Mouse (Mus musculus) lung, embryonic 16.5 days (tissue): Measurements from ENCODE around the gene Grcc10. TPM values are rescaled to one million over a fixed set of nuclear protein-coding genes. Genes with fewer than 3 reads are reported as not detected.
A peak's percentile ranks its signal among the peaks of the same experiment; 100 is the strongest.

Experiments used
- ATAC-seq: fragments of 200-750 bp; cut with Nextera tagmentation; 2 replicates; pipeline ENCODE4 v1.8.0; 2017; ENCODE audit warnings: low read depth, mild to moderate bottlenecking, moderate library complexity
- H3K27ac ChIP-seq: fragments of 300-500 bp; sonication (generic); 2 replicates; pipeline ENCODE4 v1.5.1; 2014; ENCODE audit warnings: mild to moderate bottlenecking, control low read depth, low read length
- H3K27me3 ChIP-seq: fragments of 300-500 bp; sonication (generic); 2 replicates; pipeline ENCODE4 v1.6.1; 2014; ENCODE audit warnings: low read depth, low read length, mixed read lengths; ENCODE audit not compliant: control insufficient read depth, insufficient read depth
- H3K36me3 ChIP-seq: fragments of 300-500 bp; sonication (generic); 2 replicates; pipeline ENCODE4 v1.6.1; 2014; ENCODE audit warnings: low read length; ENCODE audit not compliant: control insufficient read depth, insufficient read depth
- H3K4me1 ChIP-seq: fragments of 300-500 bp; sonication (generic); replicated peaks from 2 replicates; pipeline ENCODE4 v1.6.1; 2014; ENCODE audit warnings: low read length, mixed read lengths; ENCODE audit not compliant: control insufficient read depth, insufficient read depth
- H3K4me2 ChIP-seq: fragments of 300-500 bp; sonication (generic); 2 replicates; pipeline ENCODE4 v1.6.1; 2014; ENCODE audit warnings: low read depth, low read length, control low read depth
- H3K4me3 ChIP-seq: fragments of 300-500 bp; sonication (generic); 2 replicates; pipeline ENCODE4 v1.5.1; 2014; ENCODE audit warnings: mild to moderate bottlenecking, low read length, control low read depth
- H3K9ac ChIP-seq: fragments of 300-500 bp; sonication (generic); 2 replicates; pipeline ENCODE4 v1.6.1; 2014; ENCODE audit warnings: low read length, control low read depth
- H3K9me3 ChIP-seq: fragments of 300-500 bp; sonication (generic); 2 replicates; pipeline ENCODE4 v1.6.1; 2016; ENCODE audit warnings: low read length; ENCODE audit not compliant: control insufficient read depth
- WGBS: fragments of 180-500 bp; shearing (Covaris S2); extraction: QIAGEN DNeasy Blood & Tissue Kit; methylation state at CpG from one replicate; pipeline ENCODE4 v1.1.7; 2014; 5-methylcytosine and 5-hydroxymethylcytosine counted together
- polyA plus RNA-seq: library from polyadenylated mRNA; unstranded; fragments of >200 nt; fragmentation: Nextera tagmentation; extraction: Ambion mirVana; gene quantifications from 2 replicates; pipeline ENCODE4 v1.2.1, GENCODE M21; 2015

The Grcc10 gene
- polyA plus RNA-seq, 1 experiment from 2014 or later, result 430 TPM

- no peaks in the 10 kb centered on the region for H3K9me3 ChIP-seq
- ATAC-seq, result no peak
- H3K4me1 ChIP-seq, result peaks cover 23% of the 10 kb centered on the region
- H3K4me2 ChIP-seq, result peak overlapping the region; percentile 76
- H3K9ac ChIP-seq, result peak overlapping the region; percentile 81
- no peaks in the 10 kb centered on the region for H3K27me3 ChIP-seq
- peak overlapping the region; percentile 69 for H3K4me3 ChIP-seq
- H3K27ac ChIP-seq, result no peak overlapping the region; the same call in 1 of the 2 replicates
- H3K36me3 ChIP-seq, result peaks cover 18% of the 10 kb centered on the region
- WGBS, result 8% methylated on average over 11 of the region's 11 CpGs
Observed at GRCm38 (mm10) chr6:124712918-124713317, 28.3 kb downstream of the Grcc10 start.

- under 1% methylated on average over 68 of the region's 76 CpGs for WGBS
- H3K27ac ChIP-seq, result peak within 1 kb of the TSS; percentile 85
- no peaks in the 10 kb centered on the region for H3K27me3 ChIP-seq
- H3K4me1 ChIP-seq, result peaks cover 23% of the 10 kb centered on the region
- peak within 1 kb of the TSS; percentile 76 for H3K4me2 ChIP-seq
- H3K9ac ChIP-seq, result peak within 1 kb of the TSS; percentile 81
- H3K4me3 ChIP-seq, result peak within 1 kb of the TSS; percentile 69
- peak; percentile 98 for ATAC-seq
- H3K36me3 ChIP-seq, result peaks cover 18% of the 10 kb centered on the region
- H3K9me3 ChIP-seq, result no peaks in the 10 kb centered on the region
Observed at GRCm38 (mm10) chr6:124711824-124712782, 29.1 kb downstream of the Grcc10 start, which contains the start of the genes Emg1 and Phb2. Gene Emg1 (minus strand): TSS chr6:124712178. Gene Phb2 (plus strand): TSS chr6:124712336.

- no peaks in the 10 kb centered on the region for H3K27me3 ChIP-seq
- H3K4me3 ChIP-seq, result no peak overlapping the region
- no peak for ATAC-seq
- H3K4me1 ChIP-seq, result peaks cover 18% of the 10 kb centered on the region
- no peak overlapping the region for H3K9ac ChIP-seq
- no peak overlapping the region for H3K4me2 ChIP-seq
- 82% methylated on average over 10 of the region's 10 CpGs for WGBS
- no peaks in the 10 kb centered on the region for H3K9me3 ChIP-seq
- peaks cover 21% of the 10 kb centered on the region for H3K36me3 ChIP-seq
- H3K27ac ChIP-seq, result no peak overlapping the region
Observed at GRCm38 (mm10) chr6:124708289-124708889, 32.8 kb downstream of the Grcc10 start.

GRCm38 (mm10) chr6:124706061-124706627 is 35.0 kb downstream of the Grcc10 start:
- H3K4me1 ChIP-seq, result peaks cover 12% of the 10 kb centered on the region
- H3K4me3 ChIP-seq, result no peak overlapping the region
- H3K9ac ChIP-seq, result no peak overlapping the region
- peaks cover 31% of the 10 kb centered on the region for H3K36me3 ChIP-seq
- no peaks in the 10 kb centered on the region for H3K9me3 ChIP-seq
- no peaks in the 10 kb centered on the region for H3K27me3 ChIP-seq
- no peak overlapping the region for H3K27ac ChIP-seq
- no peak for ATAC-seq
- WGBS, result 78% methylated on average over 5 of the region's 5 CpGs
- H3K4me2 ChIP-seq, result no peak overlapping the region

- WGBS, result 88% methylated on average over 2 of the region's 2 CpGs
- H3K9ac ChIP-seq, result no peak overlapping the region
- peaks cover 31% of the 10 kb centered on the region for H3K36me3 ChIP-seq
- H3K27ac ChIP-seq, result no peak overlapping the region
- ATAC-seq, result no peak
- no peaks in the 10 kb centered on the region for H3K27me3 ChIP-seq
- H3K4me2 ChIP-seq, result no peak overlapping the region
- no peak overlapping the region for H3K4me3 ChIP-seq
- H3K4me1 ChIP-seq, result no peaks in the 10 kb centered on the region
- no peaks in the 10 kb centered on the region for H3K9me3 ChIP-seq
Observed at GRCm38 (mm10) chr6:124704417-124704816, 36.8 kb downstream of the Grcc10 start.

- WGBS, result 67% methylated on average over 7 of the region's 7 CpGs
- ATAC-seq, result no peak
- H3K27me3 ChIP-seq, result no peaks in the 10 kb centered on the region
Observed at GRCm38 (mm10) chr6:124703789-124704188, 37.4 kb downstream of the Grcc10 start.

GRCm38 (mm10) chr6:124702784-124703103 is 38.4 kb downstream of the Grcc10 start:
- Histone ChIP-seq H3K27ac (no peak overlapping the region), H3K9ac (no peak overlapping the region), H3K27me3 (no peaks in the 10 kb centered on the region), H3K4me3 (no peak overlapping the region), H3K4me1 (no peaks in the 10 kb centered on the region), H3K4me2 (no peak overlapping the region), H3K9me3 (no peaks in the 10 kb centered on the region), H3K36me3 (peaks cover 31% of the 10 kb centered on the region)
- WGBS, result 39% methylated on average over 3 of the region's 3 CpGs
- peak; percentile 59 for ATAC-seq

More at GRCm38 (mm10) chr6:124703789-124704188, 37.4 kb downstream of the Grcc10 start:
- Histone ChIP-seq H3K9ac (no peak overlapping the region), H3K9me3 (no peaks in the 10 kb centered on the region), H3K27ac (no peak overlapping the region), H3K36me3 (peaks cover 31% of the 10 kb centered on the region), H3K4me2 (no peak overlapping the region), H3K4me1 (no peaks in the 10 kb centered on the region), H3K4me3 (no peak overlapping the region)

- WGBS, result 90% methylated on average over 17 of the region's 17 CpGs
- Histone ChIP-seq H3K9ac (no peak overlapping the region), H3K4me1 (no peaks in the 10 kb centered on the region), H3K4me3 (no peak overlapping the region), H3K4me2 (no peak overlapping the region), H3K27ac (no peak overlapping the region), H3K36me3 (peaks cover 31% of the 10 kb centered on the region), H3K27me3 (no peaks in the 10 kb centered on the region), H3K9me3 (no peaks in the 10 kb centered on the region)
- 0 out of 2 replicates have a peak, but pooled peaks have one; percentile 11 for ATAC-seq
Observed at GRCm38 (mm10) chr6:124702102-124702783, 38.9 kb downstream of the Grcc10 start.
